Mouse (Mus musculus): ENCODE results near the gene Aldh1l1. TPM values are rescaled to one million over a fixed set of nuclear protein-coding genes. Genes with fewer than 3 reads are reported as not detected.

Gene Aldh1l1
- polyA plus RNA-seq, 1 experiment: 253 TPM

GRCm38 (mm10) chr6:90600351-90600750, 114.1 kb downstream of the Aldh1l1 start:
- H3K36me3 ChIP-seq (ENCODE audit: control insufficient read depth, insufficient read depth, low read length): 0 out of 2 replicates have a peak, but pooled peaks cover 2% of the 10 kb centered on the region
- H3K4me1 ChIP-seq (ENCODE audit: control insufficient read depth, insufficient read depth, low read length): peaks cover 12% of the 10 kb centered on the region
- WGBS: 67% methylated on average over 4 of the region's 4 CpGs
- TF ChIP-seq POLR2A (IDR thresholded peaks at IDR 0.05; ENCODE audit: low read depth, low read length): no peak
- no peak for TF ChIP-seq CTCF (conservative IDR thresholded peaks at IDR 0.05; ENCODE audit: insufficient read depth, insufficient read length, low read depth, low read length)
- no peaks in the 10 kb centered on the region for H3K27me3 ChIP-seq (replicated peaks; ENCODE audit: control insufficient read depth, insufficient read depth, low read length)
- H3K4me3 ChIP-seq (ENCODE audit: insufficient read depth, low read depth, low read length): no peak overlapping the region
- no peak for DNase-seq
- H3K27ac ChIP-seq (ENCODE audit: insufficient read depth, low read depth, low read length): no peak overlapping the region

- Histone ChIP-seq H3K36me3 (ENCODE audit: control insufficient read depth, insufficient read depth, low read length) (0 out of 2 replicates have a peak, but pooled peaks cover 2% of the 10 kb centered on the region), H3K4me3 (ENCODE audit: insufficient read depth, low read depth, low read length) (no peak overlapping the region), H3K27me3 (replicated peaks; ENCODE audit: control insufficient read depth, insufficient read depth, low read length) (no peaks in the 10 kb centered on the region), H3K27ac (ENCODE audit: insufficient read depth, low read depth, low read length) (no peak overlapping the region), H3K4me1 (ENCODE audit: control insufficient read depth, insufficient read depth, low read length) (peaks cover 12% of the 10 kb centered on the region)
- TF ChIP-seq CTCF (conservative IDR thresholded peaks at IDR 0.05; ENCODE audit: insufficient read depth, insufficient read length, low read depth, low read length) (no peak), POLR2A (IDR thresholded peaks at IDR 0.05; ENCODE audit: low read depth, low read length) (no peak)
- 59% methylated on average over 7 of the region's 7 CpGs for WGBS
- DNase-seq: no peak
These were observed 115.5 kb downstream of the Aldh1l1 start for GRCm38 (mm10) chr6:90601736-90602135.

- Histone ChIP-seq H3K27me3 (replicated peaks; ENCODE audit: control insufficient read depth, insufficient read depth, low read length) (no peaks in the 10 kb centered on the region), H3K4me3 (ENCODE audit: insufficient read depth, low read depth, low read length) (no peak overlapping the region), H3K27ac (ENCODE audit: insufficient read depth, low read depth, low read length) (no peak overlapping the region), H3K4me1 (ENCODE audit: control insufficient read depth, insufficient read depth, low read length) (peaks cover 6% of the 10 kb centered on the region), H3K36me3 (ENCODE audit: control insufficient read depth, insufficient read depth, low read length) (no peaks in the 10 kb centered on the region)
- TF ChIP-seq CTCF (conservative IDR thresholded peaks at IDR 0.05; ENCODE audit: insufficient read depth, insufficient read length, low read depth, low read length) (no peak), POLR2A (IDR thresholded peaks at IDR 0.05; ENCODE audit: low read depth, low read length) (no peak)
- WGBS: 96% methylated on average over 3 of the region's 3 CpGs
- no peak for DNase-seq
These were observed 116.1 kb downstream of the Aldh1l1 start for GRCm38 (mm10) chr6:90602304-90602703.

GRCm38 (mm10) chr6:90603126-90603525, 116.9 kb downstream of the Aldh1l1 start:
- TF ChIP-seq POLR2A (IDR thresholded peaks at IDR 0.05; ENCODE audit: low read depth, low read length): no peak
- TF ChIP-seq CTCF (conservative IDR thresholded peaks at IDR 0.05; ENCODE audit: insufficient read depth, insufficient read length, low read depth, low read length): no peak
- WGBS: 54% methylated on average over 7 of the region's 7 CpGs
- DNase-seq: no peak
- H3K4me1 ChIP-seq (ENCODE audit: control insufficient read depth, insufficient read depth, low read length): peaks cover 5% of the 10 kb centered on the region
- no peaks in the 10 kb centered on the region for H3K36me3 ChIP-seq (ENCODE audit: control insufficient read depth, insufficient read depth, low read length)
- no peaks in the 10 kb centered on the region for H3K27me3 ChIP-seq (replicated peaks; ENCODE audit: control insufficient read depth, insufficient read depth, low read length)
- no peak overlapping the region for H3K27ac ChIP-seq (ENCODE audit: insufficient read depth, low read depth, low read length)
- no peak overlapping the region for H3K4me3 ChIP-seq (ENCODE audit: insufficient read depth, low read depth, low read length)

- H3K4me3 ChIP-seq (ENCODE audit: insufficient read depth, low read depth, low read length): no peak overlapping the region
- TF ChIP-seq POLR2A (IDR thresholded peaks at IDR 0.05; ENCODE audit: low read depth, low read length): no peak
- no peak for TF ChIP-seq CTCF (conservative IDR thresholded peaks at IDR 0.05; ENCODE audit: insufficient read depth, insufficient read length, low read depth, low read length)
- DNase-seq: no peak
- peaks cover 5% of the 10 kb centered on the region for H3K4me1 ChIP-seq (ENCODE audit: control insufficient read depth, insufficient read depth, low read length)
- no peaks in the 10 kb centered on the region for H3K36me3 ChIP-seq (ENCODE audit: control insufficient read depth, insufficient read depth, low read length)
- no peaks in the 10 kb centered on the region for H3K27me3 ChIP-seq (replicated peaks; ENCODE audit: control insufficient read depth, insufficient read depth, low read length)
- WGBS: 58% methylated on average over 3 of the region's 3 CpGs
- H3K27ac ChIP-seq (ENCODE audit: insufficient read depth, low read depth, low read length): no peak overlapping the region
These were observed 117.9 kb downstream of the Aldh1l1 start for GRCm38 (mm10) chr6:90604130-90604529.

- peak within 1 kb of the TSS; percentile 84 for H3K4me3 ChIP-seq (ENCODE audit: insufficient read depth, low read depth, low read length)
- H3K4me1 ChIP-seq (ENCODE audit: control insufficient read depth, insufficient read depth, low read length): peaks cover 5% of the 10 kb centered on the region
- no peaks in the 10 kb centered on the region for H3K36me3 ChIP-seq (ENCODE audit: control insufficient read depth, insufficient read depth, low read length)
- 2% methylated on average over 49 of the region's 49 CpGs for WGBS
- DNase-seq: peak; percentile 96
- TF ChIP-seq CTCF (conservative IDR thresholded peaks at IDR 0.05; ENCODE audit: insufficient read depth, insufficient read length, low read depth, low read length): 0 out of 2 replicates have a peak, but pooled peaks have one; percentile 2
- TF ChIP-seq POLR2A (IDR thresholded peaks at IDR 0.05; ENCODE audit: low read depth, low read length): no peak
- H3K27ac ChIP-seq (ENCODE audit: insufficient read depth, low read depth, low read length): peak within 1 kb of the TSS; percentile 54; the same call in 1 of the 2 replicates
- H3K27me3 ChIP-seq (replicated peaks; ENCODE audit: control insufficient read depth, insufficient read depth, low read length): no peaks in the 10 kb centered on the region
These were observed 118.5 kb downstream of the Aldh1l1 start, which contains the start of gene Slc41a3 for GRCm38 (mm10) chr6:90604533-90605297. Slc41a3 (plus strand) TSS chr6:90604725.

- Histone ChIP-seq H3K36me3 (ENCODE audit: control insufficient read depth, insufficient read depth, low read length) (no peaks in the 10 kb centered on the region), H3K27ac (ENCODE audit: insufficient read depth, low read depth, low read length) (no peak overlapping the region), H3K4me1 (ENCODE audit: control insufficient read depth, insufficient read depth, low read length) (peaks cover 5% of the 10 kb centered on the region), H3K4me3 (ENCODE audit: insufficient read depth, low read depth, low read length) (peak overlapping the region; percentile 84), H3K27me3 (replicated peaks; ENCODE audit: control insufficient read depth, insufficient read depth, low read length) (no peaks in the 10 kb centered on the region)
- WGBS: 27% methylated on average over 5 of the region's 5 CpGs
- DNase-seq: no peak
- TF ChIP-seq POLR2A (IDR thresholded peaks at IDR 0.05; ENCODE audit: low read depth, low read length): no peak
- no peak for TF ChIP-seq CTCF (conservative IDR thresholded peaks at IDR 0.05; ENCODE audit: insufficient read depth, insufficient read length, low read depth, low read length)
These were observed 119.1 kb downstream of the Aldh1l1 start for GRCm38 (mm10) chr6:90605298-90605665.

All from kidney, adult 2 months (tissue).